Mouse (Mus musculus) small intestine, adult 2 months (tissue): ENCODE data around the gene Zkscan8.

ENCODE experiments used
- CTCF ChIP-seq: fragments of 200-500 bp; IDR thresholded peaks from 2 replicates; pipeline ENCODE4 v1.5.1; 2012; ENCODE audit warnings: low read depth, mild to moderate bottlenecking, control low read depth, inconsistent platforms, low read length, moderate library complexity, mixed read lengths; ENCODE audit not compliant: insufficient replicate concordance, insufficient read length; ENCODE audit errors: extremely low read depth
- POLR2A ChIP-seq: fragments of 200-500 bp; IDR thresholded peaks from 2 replicates; pipeline ENCODE4 v1.6.1; 2012; ENCODE audit warnings: low read depth, mild to moderate bottlenecking, control low read depth, inconsistent platforms, low read length, moderate library complexity

GRCm38 (mm10) chr13:21530136-21530535 lies 784 bp downstream of the Zkscan8 start:
- no peak for TF ChIP-seq POLR2A
- no peak for TF ChIP-seq CTCF
